In the genomic region with DNA sequence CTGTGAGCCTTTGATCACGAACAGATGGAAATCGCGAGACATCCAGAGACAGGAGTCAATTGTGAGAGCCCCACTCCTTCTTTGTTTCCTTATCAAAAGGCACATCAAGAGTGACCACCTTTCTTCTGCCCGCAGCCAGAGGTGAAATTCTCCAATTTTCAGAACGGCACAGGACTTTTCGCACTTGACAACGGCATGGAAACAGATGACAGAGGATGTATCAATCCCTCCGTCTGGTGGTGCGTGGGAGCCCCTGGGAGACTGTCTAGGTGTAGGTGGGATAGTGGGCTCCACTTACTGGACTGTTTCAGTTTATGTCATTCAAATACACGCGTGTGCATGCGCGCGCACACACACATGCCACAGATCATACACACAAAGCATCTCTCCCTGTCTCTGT, we compare ENCODE assay signal across 23 mouse cellular contexts. TPM values are rescaled to one million over a fixed set of nuclear protein-coding genes. Genes with fewer than 3 reads are reported as not detected.
A peak's percentile ranks its signal among the peaks of the same experiment; 100 is the strongest.
DNase-seq lines count a peak whose midpoint lies in the region.
"Had no signal": no experiment of that assay in that cellular context is flagged by ENCODE, and none has a peak within 500 bp of the region (broad histone marks: within the 10 kb centered on the region; RNA-seq: fewer than 3 reads in every experiment).

No protein-coding gene starts in this region.

- WGBS in embryonic facial prominence, embryonic 10.5 days, result 93% methylated on average over 14 of the region's 14 CpGs

- H3K4me1 ChIP-seq in embryonic facial prominence, embryonic 10.5 days, result peaks cover 10% of the 10 kb centered on the region

- H3K4me3 ChIP-seq in embryonic facial prominence, embryonic 10.5 days, result no peak overlapping the region
- H3K4me3 ChIP-seq: forebrain, embryonic 10.5 days; forebrain, embryonic 13.5 days; gastrocnemius, adult 2 months; hindbrain, embryonic 12.5 days; hindbrain, embryonic 15.5 days had no signal

- H3K27ac ChIP-seq in embryonic facial prominence, embryonic 10.5 days (replicated peaks), result no peak overlapping the region
- H3K27ac ChIP-seq: forebrain, embryonic 10.5 days; forebrain, embryonic 13.5 days; gastrocnemius, adult 2 months; hindbrain, embryonic 12.5 days; hindbrain, embryonic 15.5 days had no signal

- no peaks in the 10 kb centered on the region for H3K36me3 ChIP-seq in embryonic facial prominence, embryonic 10.5 days (replicated peaks)
- H3K36me3 ChIP-seq: forebrain, embryonic 10.5 days; hindbrain, embryonic 12.5 days; hindbrain, embryonic 15.5 days had no signal

- DNase-seq in right cerebral cortex, adult 18-20 months, result peak; percentile 35
- no peak for DNase-seq in right cerebral cortex, postnatal 14 days
- peak; percentile 61 to 73 for DNase-seq in layer of hippocampus, adult 18-20 months (ENCODE audit: low spot score in 2 of 2)
- DNase-seq in layer of hippocampus, adult 9-11 months, result peak; percentile 63
- no peak for DNase-seq in embryonic facial prominence, embryonic 10.5 days (ENCODE audit: low spot score)
- no peak for DNase-seq in frontal cortex, adult 2 months (ENCODE audit: extremely low spot score in 1 of 2, low spot score in 1 of 2)
- DNase-seq: adrenal gland, adult 2 months; adrenal gland, postnatal 14 days; cerebellum, adult 11-12 months; cerebellum, adult 8-10 months; cerebellum, postnatal 10 days; cerebellum, postnatal 36 days; embryo, embryonic 11 days; gastrocnemius, adult 2 months; gastrocnemius, postnatal 14 days; heart, adult 11 months had no signal

- no peaks in the 10 kb centered on the region for H3K9me3 ChIP-seq in embryonic facial prominence, embryonic 10.5 days
- H3K9me3 ChIP-seq: forebrain, embryonic 10.5 days; forebrain, embryonic 13.5 days; hindbrain, embryonic 12.5 days; hindbrain, embryonic 15.5 days had no signal

- peaks cover 8% of the 10 kb centered on the region for H3K27me3 ChIP-seq in embryonic facial prominence, embryonic 10.5 days (replicated peaks; ENCODE audit: low read depth, poor library complexity, severe bottlenecking)
- H3K27me3 ChIP-seq: forebrain, embryonic 13.5 days; hindbrain, embryonic 15.5 days had no signal

RNA-seq across cellular contexts. Expression of gene Crtac1, which starts 42.0 kb away (rescaled TPM):
- 100 to 1,000 TPM in 1 of 2 experiments, 10 to 100 TPM in 1; 90.4 to 104 TPM for total RNA-seq in layer of hippocampus, adult 18-20 months (2021)
- 7.1 and 8.8 TPM in 2 replicates for polyA plus RNA-seq in embryonic facial prominence, embryonic 10.5 days (2016; fragmentation: Nextera tagmentation; extraction: Ambion mirVana)
- 50.0 and 77.2 TPM in 2 replicates for polyA plus RNA-seq in frontal cortex, adult 2 months (2012; rRNA removed)
- total RNA-seq: MEL had no signal
- polyA plus RNA-seq: C2C12; CD4-positive, CD25-positive, alpha-beta regulatory T cell, adult 4 months had no signal

Comparison
In these comparisons a context has a peak if more than half of its experiments do, and no peak if none do; other contexts are left out.
1. DNase-seq: peak in right cerebral cortex, adult 18-20 months (single experiment), layer of hippocampus, adult 18-20 months (2 of 2) and layer of hippocampus, adult 9-11 months (single experiment); none in right cerebral cortex, postnatal 14 days (single experiment), embryonic facial prominence, embryonic 10.5 days (single experiment) and frontal cortex, adult 2 months (0 of 2).